Mouse (Mus musculus) inflammation-experienced regulatory T-cells, adult 6 months (primary cell): ENCODE data around the gene Mllt3. TPM values are rescaled to one million over a fixed set of nuclear protein-coding genes. Genes with fewer than 3 reads are reported as not detected.

ENCODE experiments used
- ATAC-seq: one replicate; pipeline ENCODE4 v1.8.0; 2017
- polyA plus RNA-seq, 3 experiments: library from polyadenylated mRNA; unstranded; fragments of 100-300 nt; shearing (Covaris generic); gene quantifications; one replicate each; pipeline ENCODE4 v1.2.1; 2017

Gene Mllt3
- polyA plus RNA-seq, 3 experiments from 2014 or later: 91.7 to 126 (median 120) TPM

- no peak for ATAC-seq
Measured at GRCm38 (mm10) chr4:87761075-87761474, 272.1 kb downstream of the Mllt3 start.

- no peak for ATAC-seq
Measured at GRCm38 (mm10) chr4:87760297-87760696, 272.9 kb downstream of the Mllt3 start.

GRCm38 (mm10) chr4:87759625-87760024 lies 273.5 kb downstream of the Mllt3 start:
- ATAC-seq: no peak

GRCm38 (mm10) chr4:87759110-87759509 lies 274.1 kb downstream of the Mllt3 start:
- ATAC-seq: no peak

GRCm38 (mm10) chr4:87751515-87751864 lies 281.7 kb downstream of the Mllt3 start:
- no peak for ATAC-seq

GRCm38 (mm10) chr4:87750856-87751514 lies 282.2 kb downstream of the Mllt3 start:
- no peak for ATAC-seq

- ATAC-seq: no peak
Measured at GRCm38 (mm10) chr4:87749532-87750234, 283.5 kb downstream of the Mllt3 start.

GRCm38 (mm10) chr4:87745016-87745645 lies 288.0 kb downstream of the Mllt3 start:
- no peak for ATAC-seq

- no peak for ATAC-seq
Measured at GRCm38 (mm10) chr4:87739524-87740128, 293.5 kb downstream of the Mllt3 start.

GRCm38 (mm10) chr4:87739104-87739503 lies 294.1 kb downstream of the Mllt3 start:
- ATAC-seq: no peak

- no peak for ATAC-seq
Measured at GRCm38 (mm10) chr4:87737201-87737806, 295.9 kb downstream of the Mllt3 start.

GRCm38 (mm10) chr4:87736779-87737178 lies 296.4 kb downstream of the Mllt3 start:
- ATAC-seq: no peak

GRCm38 (mm10) chr4:87731118-87731672 lies 302.0 kb downstream of the Mllt3 start:
- ATAC-seq: no peak

- no peak for ATAC-seq
Measured at GRCm38 (mm10) chr4:87728581-87728980, 304.6 kb downstream of the Mllt3 start.

- no peak for ATAC-seq
Measured at GRCm38 (mm10) chr4:87723448-87723847, 309.7 kb downstream of the Mllt3 start.

Other genes with a start within 250 kb of the Mllt3 start
- 10 to 100 TPM in 2 of 3 experiments, 1 to 10 TPM in 1; 6.9 to 14.5 (median 11.6) TPM for gene Focad, start 61.3 kb upstream of the Mllt3 start, polyA plus RNA-seq